Mouse (Mus musculus): ENCODE results near the gene Efcab10.

The Efcab10 gene

GRCm38 (mm10) chr12:33427293-33427692 lies 32.6 kb downstream of the Efcab10 start:
- no peak for DNase-seq (ENCODE audit: low spot score in 2 of 2)

DNA sequence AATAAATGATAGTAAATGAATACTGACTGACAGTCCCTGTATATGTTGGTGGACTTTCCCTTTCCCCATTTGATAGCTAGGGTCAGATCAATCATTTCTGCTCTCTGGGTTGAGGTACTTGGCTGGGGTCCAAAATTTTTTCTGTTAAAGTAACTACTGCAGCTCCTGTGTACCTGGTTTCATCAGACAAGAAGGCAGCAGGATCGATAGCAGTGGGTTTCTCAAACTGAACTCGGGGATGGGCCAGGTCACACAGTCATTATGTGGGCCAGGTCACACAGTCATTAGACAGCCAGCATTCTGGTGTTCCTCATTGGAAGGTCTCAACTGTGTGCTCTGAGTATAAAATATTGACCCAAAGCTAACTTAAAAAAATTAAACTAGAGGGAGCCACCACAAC lies 33.1 kb downstream of the Efcab10 start:
- no peak for DNase-seq (ENCODE audit: low spot score in 2 of 2)

DNA sequence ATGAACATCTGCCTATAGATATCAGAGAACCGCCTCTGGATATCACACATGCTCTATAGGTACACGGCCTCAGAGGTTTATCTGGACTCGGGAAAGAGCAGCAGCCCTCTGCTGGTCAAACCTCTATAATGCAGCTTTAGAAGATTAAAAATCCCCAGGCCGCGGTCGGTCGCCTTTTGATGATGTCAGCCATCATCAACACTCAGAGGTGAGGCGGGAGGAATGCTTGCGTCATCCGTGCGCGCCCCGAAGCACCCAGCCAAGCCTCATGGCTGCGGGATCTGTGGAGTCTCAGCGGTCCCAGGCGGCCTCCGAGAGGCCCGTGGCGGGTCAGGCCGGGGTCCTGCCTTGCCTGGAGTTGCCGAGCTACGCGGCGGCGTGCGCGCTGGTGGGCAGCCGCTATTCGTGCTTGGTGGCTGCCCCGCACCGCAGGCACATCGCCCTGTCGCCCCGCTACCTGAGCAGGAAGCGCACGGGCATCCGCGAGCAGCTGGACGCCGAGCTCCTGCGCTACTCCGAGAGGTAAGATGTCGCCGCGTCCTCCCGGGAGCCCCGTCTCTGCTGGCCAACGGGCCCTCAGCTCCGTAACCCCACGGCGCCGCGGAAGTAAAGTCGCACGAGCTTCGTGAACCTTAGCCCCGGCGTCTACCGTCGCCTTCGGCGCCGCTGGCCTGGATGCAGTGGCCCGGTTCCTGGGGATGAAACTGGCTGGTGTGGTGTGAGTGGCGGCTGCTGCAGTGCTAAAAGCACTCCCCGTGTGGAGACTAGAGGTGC lies 34.9 kb downstream of the Efcab10 start, which contains the start of gene Twistnb:
Twistnb (plus strand) TSS at position 249 of the 774 bp plus-strand sequence.
- peak; percentile 94 to 97 for DNase-seq (ENCODE audit: low spot score in 2 of 2)

DNA sequence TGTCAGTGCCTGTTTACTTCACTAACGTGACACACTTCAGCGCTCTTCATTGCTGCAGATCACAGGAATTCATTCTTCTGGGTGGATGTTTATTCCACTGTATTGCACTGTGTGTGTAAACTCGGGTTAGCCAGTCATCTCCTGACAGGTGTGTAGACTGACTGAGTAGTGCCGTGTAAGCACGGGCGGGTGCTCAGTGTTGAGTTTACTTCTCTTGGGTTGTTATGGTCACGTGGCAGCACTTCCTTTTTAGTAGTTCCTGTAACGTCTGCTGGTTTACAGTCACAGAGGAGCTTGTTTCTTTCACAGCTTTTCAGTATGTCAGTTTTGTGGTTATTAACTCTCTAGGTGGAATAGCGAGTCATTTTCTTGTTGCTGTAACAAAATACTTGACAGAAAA lies 39.2 kb downstream of the Efcab10 start:
- DNase-seq (ENCODE audit: low spot score in 2 of 2), result no peak

DNA sequence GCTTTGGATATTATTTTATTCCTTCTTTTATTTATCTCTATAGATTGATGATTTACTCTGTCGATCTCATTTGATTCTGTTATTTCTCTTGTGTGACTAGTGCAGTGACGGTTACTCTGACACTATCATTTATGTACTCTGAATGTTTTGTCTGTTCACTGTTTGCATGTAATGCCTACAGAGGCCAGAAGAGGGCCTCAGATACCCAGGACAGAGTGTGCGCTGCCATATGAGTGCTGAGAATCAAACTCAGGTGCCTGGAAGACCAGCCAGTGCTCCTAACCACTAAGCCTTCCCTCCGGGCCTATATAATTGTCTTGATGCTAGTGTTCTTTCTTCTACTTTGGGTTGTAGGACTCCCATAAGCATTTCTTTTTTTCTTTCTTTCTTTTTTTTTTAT lies 40.1 kb downstream of the Efcab10 start:
- DNase-seq (ENCODE audit: low spot score in 2 of 2), result no peak
